Mouse (Mus musculus) heart, embryonic 12.5 days (tissue): Measurements from ENCODE around the gene Olfr488. TPM values are rescaled to one million over a fixed set of nuclear protein-coding genes. Genes with fewer than 3 reads are reported as not detected.
"Not testable (repeated sequence)": the region's sequence is repeated elsewhere in the genome, so short reads cannot be mapped to it uniquely, and the experiment has no call there.

ENCODE experiments used
- ATAC-seq: fragments of 200-750 bp; cut with Nextera tagmentation; 2 replicates; pipeline ENCODE4 v1.8.0; 2017; ENCODE audit warnings: moderate TSS enrichment, moderate library complexity; ENCODE audit not compliant: insufficient number of reproducible peaks, low FRiP score
- H3K27ac ChIP-seq: fragments of 300-500 bp; sonication (generic); 2 replicates; pipeline ENCODE4 v1.5.1; 2016; ENCODE audit warnings: mild to moderate bottlenecking, moderate library complexity; ENCODE audit not compliant: poor library complexity, severe bottlenecking
- H3K27me3 ChIP-seq: fragments of 300-500 bp; sonication (generic); replicated peaks from 2 replicates; pipeline ENCODE4 v1.6.1; 2016; ENCODE audit warnings: mild to moderate bottlenecking, moderate library complexity
- H3K36me3 ChIP-seq: fragments of 300-500 bp; sonication (generic); 2 replicates; pipeline ENCODE4 v1.6.1; 2016; ENCODE audit warnings: mild to moderate bottlenecking, moderate library complexity
- H3K4me1 ChIP-seq: fragments of 300-500 bp; sonication (generic); replicated peaks from 2 replicates; pipeline ENCODE4 v1.6.1; 2016; ENCODE audit warnings: mild to moderate bottlenecking
- H3K4me2 ChIP-seq: fragments of 300-500 bp; sonication (generic); 2 replicates; pipeline ENCODE4 v1.6.1; 2016; ENCODE audit warnings: mild to moderate bottlenecking, moderate library complexity
- H3K4me3 ChIP-seq: fragments of 300-500 bp; sonication (generic); 2 replicates; pipeline ENCODE4 v1.5.1; 2016; ENCODE audit warnings: mild to moderate bottlenecking
- H3K9ac ChIP-seq: fragments of 300-500 bp; sonication (generic); 2 replicates; pipeline ENCODE4 v1.6.1; 2016; ENCODE audit warnings: mild to moderate bottlenecking, moderate library complexity
- H3K9me3 ChIP-seq: fragments of 300-500 bp; sonication (generic); replicated peaks from 2 replicates; pipeline ENCODE4 v1.6.1; 2016; ENCODE audit warnings: mild to moderate bottlenecking, moderate library complexity
- WGBS: fragments of 180-500 bp; shearing (Covaris S2); methylation state at CpG from one replicate; pipeline ENCODE4 v1.1.7; 2016; 5-methylcytosine and 5-hydroxymethylcytosine counted together
- polyA plus RNA-seq: library from polyadenylated mRNA; unstranded; fragments of >200 nt; fragmentation: Nextera tagmentation; extraction: Ambion mirVana; gene quantifications from 2 replicates; pipeline ENCODE4 v1.2.1, GENCODE M21; 2016

Olfr488 gene
- polyA plus RNA-seq, result not detected in 2 replicates

DNA sequence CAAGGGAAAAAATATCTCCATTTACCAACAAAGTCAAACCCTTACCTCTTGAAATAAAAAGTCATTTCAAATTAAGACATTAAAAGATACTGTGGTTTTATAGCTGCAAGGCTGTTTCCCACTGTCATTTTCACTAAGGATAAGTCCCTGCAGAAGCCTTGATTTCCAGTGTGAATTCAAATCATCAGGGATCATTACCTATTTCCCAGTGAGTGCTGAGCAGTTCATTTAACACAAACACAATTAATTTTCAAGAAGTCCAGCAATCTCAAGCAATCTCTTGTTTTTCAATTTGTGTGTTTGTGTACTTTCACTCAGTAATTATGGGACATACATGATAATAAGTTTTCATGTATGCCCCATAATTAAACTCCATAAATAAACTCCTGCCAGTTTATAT is at the start of gene Olfr488:
TSS of gene Olfr488 (minus strand) at position 101 of the 400 bp plus-strand sequence.
- Histone ChIP-seq H3K36me3 (no peaks in the 10 kb centered on the region), H3K9me3 (no peaks in the 10 kb centered on the region), H3K4me2 (no peak within 1 kb of the TSS), H3K27me3 (no peaks in the 10 kb centered on the region), H3K4me1 (no peaks in the 10 kb centered on the region), H3K9ac (no peak within 1 kb of the TSS), H3K27ac (no peak within 1 kb of the TSS), H3K4me3 (no peak within 1 kb of the TSS)
- no peak for ATAC-seq

DNA sequence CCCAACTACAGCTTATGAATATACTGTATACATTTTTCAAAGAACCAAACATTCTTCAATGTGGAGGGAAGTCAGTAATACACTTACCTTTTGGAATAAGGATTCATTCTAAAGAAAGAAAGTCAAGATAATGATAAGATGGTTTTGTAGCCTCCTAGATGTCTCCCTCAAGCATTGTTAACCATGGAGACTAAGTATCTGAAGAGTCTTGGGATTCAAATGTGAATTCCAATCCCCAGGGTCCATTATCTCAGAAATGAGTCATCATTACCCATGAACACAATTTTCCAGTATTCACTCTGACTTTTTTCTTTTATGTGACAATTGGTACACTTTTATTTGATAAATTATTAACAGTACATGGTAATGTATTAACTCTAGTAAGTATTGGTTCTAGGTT is 30.7 kb upstream of the Olfr488 start, which contains the start of gene Olfr490:
TSS of gene Olfr490 (minus strand) at position 101 of the 400 bp plus-strand sequence.
- no peaks in the 10 kb centered on the region; the same call in 1 of the 2 replicates for H3K9me3 ChIP-seq
- no peak within 1 kb of the TSS for H3K4me3 ChIP-seq
- H3K27ac ChIP-seq, result no peak within 1 kb of the TSS
- no peaks in the 10 kb centered on the region for H3K4me1 ChIP-seq
- H3K36me3 ChIP-seq, result no peaks in the 10 kb centered on the region
- H3K27me3 ChIP-seq, result no peaks in the 10 kb centered on the region
- no peak within 1 kb of the TSS for H3K9ac ChIP-seq
- ATAC-seq, result no peak
- H3K4me2 ChIP-seq, result no peak within 1 kb of the TSS

DNA sequence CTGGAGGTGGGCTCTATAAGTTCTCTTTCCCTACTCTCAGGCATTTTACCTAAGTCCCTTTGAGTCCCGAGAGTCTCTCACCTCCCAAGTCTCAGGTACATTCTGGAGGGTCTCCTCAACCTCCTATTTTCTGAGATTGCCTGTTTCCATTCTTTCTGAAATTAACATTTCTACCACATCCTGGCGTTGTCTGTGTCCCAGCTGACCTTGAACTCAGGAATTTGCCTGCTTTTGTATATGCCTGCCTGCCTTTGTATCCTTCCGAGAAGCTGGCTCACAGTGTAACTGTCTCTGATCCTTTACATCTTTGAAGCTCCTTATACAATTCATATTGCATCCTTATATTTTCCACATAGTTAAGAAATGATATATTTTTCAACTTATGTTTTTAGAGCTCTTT is 24.6 kb downstream of the Olfr488 start:
- 60% methylated on average over 3 of the region's 3 CpGs for WGBS
- no peak overlapping the region for H3K27ac ChIP-seq

DNA sequence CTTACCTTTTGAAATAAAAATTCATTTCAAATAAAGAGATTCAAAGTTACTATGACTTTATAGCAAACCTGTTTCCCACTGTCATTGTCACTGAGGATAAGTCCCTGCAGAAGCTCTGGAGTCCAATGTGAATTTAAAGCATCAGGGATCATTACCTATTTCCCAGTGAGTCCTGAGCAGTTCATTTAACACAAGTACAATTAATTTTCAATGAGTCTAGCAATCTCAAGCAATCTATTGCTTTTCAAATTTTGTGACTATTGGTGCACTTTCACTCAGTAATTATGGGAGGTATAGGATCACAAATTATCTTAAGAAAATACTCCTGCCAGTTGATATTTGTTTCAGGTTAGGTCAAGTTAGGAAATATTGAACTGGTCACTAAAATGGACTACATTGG is 43.6 kb downstream of the Olfr488 start, which contains the start of gene Olfr487:
TSS of gene Olfr487 (minus strand) at position 101 of the 400 bp plus-strand sequence.
- H3K27ac ChIP-seq, H3K4me2 ChIP-seq, H3K4me3 ChIP-seq, ATAC-seq, H3K27me3 ChIP-seq, H3K4me1 ChIP-seq, H3K9ac ChIP-seq, H3K9me3 ChIP-seq, H3K36me3 ChIP-seq: not testable (repeated sequence)

More for the DNA sequence above, 24.6 kb downstream of the Olfr488 start:
- Histone ChIP-seq H3K4me3 (no peak overlapping the region), H3K9ac (no peak overlapping the region), H3K36me3 (no peaks in the 10 kb centered on the region), H3K9me3 (no peaks in the 10 kb centered on the region), H3K4me1 (no peaks in the 10 kb centered on the region), H3K4me2 (no peak overlapping the region), H3K27me3 (no peaks in the 10 kb centered on the region)
- ATAC-seq, result no peak

Other genes starting within 250 kb of the Olfr488 start
- not detected in 2 replicates for gene Olfr478, start 224.4 kb downstream of the Olfr488 start, polyA plus RNA-seq
- gene Olfr479, start 207.7 kb downstream of the Olfr488 start, polyA plus RNA-seq, result not detected in 2 replicates
- gene Olfr480, start 191.0 kb downstream of the Olfr488 start, polyA plus RNA-seq, result not detected in 2 replicates
- gene Olfr481, start 178.5 kb downstream of the Olfr488 start, polyA plus RNA-seq, result not detected in 2 replicates
- not detected in 2 replicates for gene Olfr482, start 160.8 kb downstream of the Olfr488 start, polyA plus RNA-seq
- gene Olfr483, start 157.5 kb downstream of the Olfr488 start, polyA plus RNA-seq, result not detected in 2 replicates
- gene Olfr484, start 130.9 kb downstream of the Olfr488 start, polyA plus RNA-seq, result not detected in 2 replicates
- not detected in 2 replicates for gene Olfr485, start 98.5 kb downstream of the Olfr488 start, polyA plus RNA-seq
- not detected in 2 replicates for gene Olfr486, start 85.6 kb downstream of the Olfr488 start, polyA plus RNA-seq
- gene Olfr487, start 43.7 kb downstream of the Olfr488 start, polyA plus RNA-seq, result not detected in 2 replicates
- not detected in 2 replicates for gene Olfr490, start 30.6 kb upstream of the Olfr488 start, polyA plus RNA-seq
- gene Olfr491, start 55.1 kb upstream of the Olfr488 start, polyA plus RNA-seq, result not detected in 2 replicates
- not detected in 2 replicates for gene Olfr492, start 65.3 kb upstream of the Olfr488 start, polyA plus RNA-seq
- gene Olfr493, start 88.6 kb upstream of the Olfr488 start, polyA plus RNA-seq, result not detected in 2 replicates
- gene Olfr494, start 107.0 kb upstream of the Olfr488 start, polyA plus RNA-seq, result not detected in 2 replicates
- not detected in 2 replicates for gene Olfr495, start 134.8 kb upstream of the Olfr488 start, polyA plus RNA-seq
- gene Olfr497, start 162.1 kb upstream of the Olfr488 start, polyA plus RNA-seq, result not detected in 2 replicates
- not detected in 2 replicates for gene Olfr498, start 207.0 kb upstream of the Olfr488 start, polyA plus RNA-seq